8 mouse cellular contexts compared by ENCODE assay signal in genomic region chr15:78801971-78802741, GRCm38 (mm10). TPM values are rescaled to one million over a fixed set of nuclear protein-coding genes. Genes with fewer than 3 reads are reported as not detected.
A peak's percentile ranks its signal among the peaks of the same experiment; 100 is the strongest.
DNase-seq lines count a peak whose midpoint lies in the region; ATAC-seq lines count a peak whose summit lies in the region.

No protein-coding gene starts in this region.

- 7% methylated on average over 67 of the region's 67 CpGs for WGBS in heart, embryonic 10.5 days

- ATAC-seq in megakaryocyte progenitor cell, adult 5-6 weeks (replicated peaks; ENCODE audit: poor library complexity) = 0 out of 2 replicates have a peak, but pooled peaks have one; percentile 16

- no peaks in the 10 kb centered on the region for H3K9me3 ChIP-seq in heart, embryonic 10.5 days

- H3K36me3 ChIP-seq in heart, embryonic 10.5 days = no peaks in the 10 kb centered on the region

- peaks cover 75% of the 10 kb centered on the region for H3K27me3 ChIP-seq in heart, embryonic 10.5 days (ENCODE audit: insufficient read depth, poor library complexity, severe bottlenecking)

- peaks cover 49% of the 10 kb centered on the region for H3K4me1 ChIP-seq in heart, embryonic 10.5 days

- peak overlapping the region; percentile 71 for H3K4me3 ChIP-seq in heart, embryonic 10.5 days

- peak; percentile 27 to 32 for DNase-seq in B cell, adult 2 months
- DNase-seq in Muller cell, postnatal 12 days (ENCODE audit: inconsistent ontology term) = peak; percentile 45
- no peak for DNase-seq in heart, embryonic 10.5 days (ENCODE audit: low spot score)
- peak; percentile 70 for DNase-seq in kidney, postnatal 10 days
- DNase-seq in thymus, postnatal 14 days = peak; percentile 61
- DNase-seq in cerebellum, adult 8-10 months = no peak
- DNase-seq in gastrocnemius, adult 8-10 months (ENCODE audit: low spot score in 2 of 2) = no peak

- peak overlapping the region; percentile 85 for H3K27ac ChIP-seq in heart, embryonic 10.5 days

RNA-seq across cellular contexts. Expression of gene Card10, which starts 0.7 kb away (rescaled TPM):
- 3.5 and 4.0 TPM in 2 replicates for polyA plus RNA-seq in heart, embryonic 10.5 days (2016; fragmentation: Nextera tagmentation; extraction: Ambion mirVana)
- total RNA-seq in megakaryocyte progenitor cell, adult 5-6 weeks (2015) = 0.20 and 0.78 TPM in 2 replicates
- total RNA-seq in megakaryocyte progenitor cell, adult 5-6 weeks (2017) = 0.12 and 0.14 TPM in 2 replicates
- total RNA-seq in gastrocnemius, adult 8-10 months (2022) = 1 to 10 TPM; 3.4 to 6.0 (median 4.4) TPM

RNA-seq across cellular contexts. Expression of gene Mfng, which starts 28.9 kb away (rescaled TPM):
- polyA plus RNA-seq in heart, embryonic 10.5 days (2016; fragmentation: Nextera tagmentation; extraction: Ambion mirVana) = 5.5 and 10.3 TPM in 2 replicates
- 13.3 and 13.6 TPM in 2 replicates for total RNA-seq in megakaryocyte progenitor cell, adult 5-6 weeks (2015)
- total RNA-seq in megakaryocyte progenitor cell, adult 5-6 weeks (2017) = 10.0 and 10.5 TPM in 2 replicates
- 1 to 10 TPM; 2.3 to 3.6 (median 2.7) TPM for total RNA-seq in gastrocnemius, adult 8-10 months (2022)

RNA-seq across cellular contexts. Expression of gene Cdc42ep1, which starts 40.3 kb away (rescaled TPM):
- polyA plus RNA-seq in heart, embryonic 10.5 days (2016; fragmentation: Nextera tagmentation; extraction: Ambion mirVana) = 35.1 and 37.3 TPM in 2 replicates
- not detected in 2 replicates for total RNA-seq in megakaryocyte progenitor cell, adult 5-6 weeks (2015)
- total RNA-seq in megakaryocyte progenitor cell, adult 5-6 weeks (2017) = not detected in 2 replicates
- total RNA-seq in gastrocnemius, adult 8-10 months (2022) = 1 to 10 TPM; 4.1 to 7.3 (median 6.2) TPM

RNA-seq across cellular contexts. Expression of gene Lgals2, which starts 53.2 kb away (rescaled TPM):
- polyA plus RNA-seq in heart, embryonic 10.5 days (2016; fragmentation: Nextera tagmentation; extraction: Ambion mirVana) = 2.2 TPM in 1 of 2 replicates, not detected in the other
- not detected in 2 replicates for total RNA-seq in megakaryocyte progenitor cell, adult 5-6 weeks (2015)
- not detected in 2 replicates for total RNA-seq in megakaryocyte progenitor cell, adult 5-6 weeks (2017)
- not detected for total RNA-seq in gastrocnemius, adult 8-10 months (2022)

Comparison
In these comparisons a context has a peak if more than half of its experiments do, and no peak if none do; other contexts are left out.
1. DNase-seq: peak in B cell, adult 2 months (2 of 2), Muller cell, postnatal 12 days (single experiment), kidney, postnatal 10 days (single experiment) and thymus, postnatal 14 days (single experiment); none in heart, embryonic 10.5 days (single experiment), cerebellum, adult 8-10 months (single experiment) and gastrocnemius, adult 8-10 months (0 of 2).
2. RNA of gene Cdc42ep1, which starts 40.3 kb away (total RNA-seq): 4.1 to 7.3 TPM in gastrocnemius, adult 8-10 months; not detected in megakaryocyte progenitor cell, adult 5-6 weeks; every median in the first group is over 4 times any median in the second.